In the genomic region with DNA sequence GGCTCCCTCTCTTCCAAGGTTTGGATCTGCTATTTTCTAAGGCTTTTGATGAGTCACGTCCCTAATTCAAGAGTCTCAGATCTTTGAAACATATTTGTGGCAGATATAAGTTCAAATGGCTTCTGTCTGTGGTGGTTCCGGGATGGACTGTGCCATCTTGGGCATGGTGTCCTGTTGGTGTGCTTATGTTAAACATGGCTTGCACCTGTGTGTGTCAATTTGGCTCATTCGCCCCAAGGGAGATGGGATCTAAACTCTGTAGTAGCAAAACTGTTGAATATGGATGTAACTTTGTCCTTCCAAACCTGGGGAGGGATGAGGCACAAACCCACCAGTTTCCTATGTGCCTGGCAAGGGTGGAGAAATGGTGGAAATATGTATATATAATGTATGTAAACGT, we compare ENCODE assay signal across 31 mouse cellular contexts.
"Had no signal": no experiment of that assay in that cellular context is flagged by ENCODE, and none has a peak within 500 bp of the region (broad histone marks: within the 10 kb centered on the region; RNA-seq: fewer than 3 reads in every experiment).

No protein-coding gene starts in this region.

- H3K36me3 ChIP-seq: limb, embryonic 10.5 days; limb, embryonic 12.5 days; limb, embryonic 13.5 days; limb, embryonic 15.5 days; liver, embryonic 12.5 days; liver, embryonic 13.5 days; liver, embryonic 15.5 days; lung, embryonic 15.5 days; midbrain, embryonic 10.5 days; midbrain, embryonic 12.5 days; midbrain, embryonic 13.5 days; midbrain, embryonic 15.5 days; neural tube, embryonic 12.5 days; neural tube, embryonic 13.5 days had no signal

- H3K27ac ChIP-seq: limb, embryonic 10.5 days; limb, embryonic 12.5 days; limb, embryonic 13.5 days; limb, embryonic 15.5 days; liver, embryonic 12.5 days; liver, embryonic 13.5 days; liver, embryonic 14.5 days; liver, embryonic 15.5 days; lung, embryonic 15.5 days; macrophage; midbrain, embryonic 10.5 days; midbrain, embryonic 12.5 days; midbrain, embryonic 13.5 days; midbrain, embryonic 15.5 days; neural tube, embryonic 12.5 days; neural tube, embryonic 13.5 days had no signal

- ATAC-seq: liver, embryonic 12.5 days; liver, postnatal 0 days; lung, postnatal 0 days; midbrain, embryonic 13.5 days; midbrain, embryonic 15.5 days; midbrain, embryonic 16.5 days had no signal

- DNase-seq: left cerebral cortex, postnatal 4 days; liver; liver, embryonic 13.5 days; liver, postnatal 0 days; lung, adult 18-20 months; lung, adult 2 months; lung, embryonic 14.5 days; lung, postnatal 14 days; lung, postnatal 36 days; lung, postnatal 4 days; midbrain, embryonic 14.5 days had no signal

- H3K4me1 ChIP-seq: limb, embryonic 12.5 days; limb, embryonic 13.5 days; limb, embryonic 15.5 days; liver, embryonic 12.5 days; liver, embryonic 13.5 days; liver, embryonic 15.5 days; lung, embryonic 15.5 days; megakaryocyte, embryonic 14.5 days; midbrain, embryonic 13.5 days; midbrain, embryonic 15.5 days; neural tube, embryonic 12.5 days had no signal

- H3K4me2 ChIP-seq: limb, embryonic 12.5 days; limb, embryonic 13.5 days; limb, embryonic 15.5 days; liver, embryonic 11.5 days; liver, embryonic 12.5 days; liver, embryonic 13.5 days; liver, embryonic 15.5 days; lung, embryonic 14.5 days; lung, embryonic 15.5 days; midbrain, embryonic 11.5 days; midbrain, embryonic 12.5 days; midbrain, embryonic 13.5 days; midbrain, embryonic 15.5 days; neural tube, embryonic 12.5 days; neural tube, embryonic 13.5 days had no signal

- H3K27me3 ChIP-seq: limb, embryonic 12.5 days; limb, embryonic 15.5 days; liver, embryonic 12.5 days; liver, embryonic 13.5 days; liver, embryonic 15.5 days; lung, embryonic 15.5 days; megakaryocyte, embryonic 14.5 days; midbrain, embryonic 12.5 days; midbrain, embryonic 13.5 days; midbrain, embryonic 15.5 days; neural tube, embryonic 12.5 days; neural tube, embryonic 13.5 days had no signal

- H3K4me3 ChIP-seq: limb, embryonic 10.5 days; limb, embryonic 12.5 days; limb, embryonic 13.5 days; limb, embryonic 15.5 days; liver, embryonic 12.5 days; liver, embryonic 13.5 days; liver, embryonic 15.5 days; lung, embryonic 15.5 days; megakaryocyte, embryonic 14.5 days; midbrain, embryonic 10.5 days; midbrain, embryonic 12.5 days; midbrain, embryonic 13.5 days; midbrain, embryonic 15.5 days; neural tube, embryonic 12.5 days; neural tube, embryonic 13.5 days had no signal

- H3K9me3 ChIP-seq: limb, embryonic 10.5 days; limb, embryonic 12.5 days; limb, embryonic 13.5 days; limb, embryonic 15.5 days; liver, embryonic 12.5 days; liver, embryonic 15.5 days; lung, embryonic 15.5 days; midbrain, embryonic 10.5 days; midbrain, embryonic 12.5 days; midbrain, embryonic 13.5 days; midbrain, embryonic 15.5 days; neural tube, embryonic 12.5 days; neural tube, embryonic 13.5 days had no signal

- H3K9ac ChIP-seq: limb, embryonic 12.5 days; limb, embryonic 13.5 days; limb, embryonic 15.5 days; liver, embryonic 12.5 days; liver, embryonic 13.5 days; liver, embryonic 14.5 days; liver, embryonic 15.5 days; liver, postnatal 0 days; lung, embryonic 14.5 days; lung, embryonic 15.5 days; midbrain, embryonic 12.5 days; midbrain, embryonic 13.5 days; midbrain, embryonic 15.5 days; neural tube, embryonic 12.5 days; neural tube, embryonic 13.5 days had no signal
